Mouse (Mus musculus) frontal cortex, adult 2 months (tissue): Measurements from ENCODE around the gene Pax5. TPM values are rescaled to one million over a fixed set of nuclear protein-coding genes. Genes with fewer than 3 reads are reported as not detected.
A peak's percentile ranks its signal among the peaks of the same experiment; 100 is the strongest.

ENCODE experiments used
- DNase-seq, 2 experiments: peaks; one replicate each; pipeline ENCODE4 v3.0.0; 2022; ENCODE audit warnings: low spot score in 1 of 2; ENCODE audit errors: extremely low spot score in 1 of 2
- polyA plus RNA-seq: library from polyadenylated mRNA; depleted of rRNA; stranded (reverse); fragments of >200 nt; gene quantifications from 2 replicates; pipeline ENCODE4 v1.2.3, GENCODE M21; 2012

The Pax5 gene
- polyA plus RNA-seq, 1 experiment = 0.08 TPM

GRCm38 (mm10) chr4:44669485-44670181 is 40.7 kb downstream of the Pax5 start:
- DNase-seq = no peak

GRCm38 (mm10) chr4:44668574-44668973 is 41.7 kb downstream of the Pax5 start:
- DNase-seq = no peak

- DNase-seq = no peak
Observed at GRCm38 (mm10) chr4:44668172-44668571, 42.1 kb downstream of the Pax5 start.

- DNase-seq = no peak
Observed at GRCm38 (mm10) chr4:44667369-44667768, 42.9 kb downstream of the Pax5 start.

GRCm38 (mm10) chr4:44664767-44665056 is 45.6 kb downstream of the Pax5 start:
- no peak for DNase-seq

- peak in 1 of 2 experiments; percentile 10 for DNase-seq
Observed at GRCm38 (mm10) chr4:44664004-44664766, 46.1 kb downstream of the Pax5 start.

- DNase-seq = no peak
Observed at GRCm38 (mm10) chr4:44663489-44663888, 46.8 kb downstream of the Pax5 start.

- DNase-seq = no peak
Observed at GRCm38 (mm10) chr4:44645181-44645580, 65.1 kb downstream of the Pax5 start.

- no peak for DNase-seq
Observed at GRCm38 (mm10) chr4:44641831-44642587, 68.3 kb downstream of the Pax5 start.

GRCm38 (mm10) chr4:44635618-44636017 is 74.7 kb downstream of the Pax5 start:
- DNase-seq = no peak

GRCm38 (mm10) chr4:44633694-44634524 is 76.4 kb downstream of the Pax5 start:
- DNase-seq = no peak

- peak in 1 of 2 experiments; percentile 3 for DNase-seq
Observed at GRCm38 (mm10) chr4:44630059-44630458, 80.2 kb downstream of the Pax5 start.

GRCm38 (mm10) chr4:44627890-44628289 is 82.4 kb downstream of the Pax5 start:
- no peak for DNase-seq

- no peak for DNase-seq
Observed at GRCm38 (mm10) chr4:44625108-44625424, 85.2 kb downstream of the Pax5 start.

- no peak for DNase-seq
Observed at GRCm38 (mm10) chr4:44624232-44625107, 85.8 kb downstream of the Pax5 start.

GRCm38 (mm10) chr4:44623435-44623727 is 86.9 kb downstream of the Pax5 start:
- DNase-seq = no peak

GRCm38 (mm10) chr4:44622682-44623434 is 87.4 kb downstream of the Pax5 start:
- DNase-seq = no peak

- DNase-seq = no peak
Observed at GRCm38 (mm10) chr4:44620241-44620640, 90.0 kb downstream of the Pax5 start.

- no peak for DNase-seq
Observed at GRCm38 (mm10) chr4:44614066-44614667, 96.1 kb downstream of the Pax5 start.
